Mouse (Mus musculus) fat pad, adult 2 months (tissue): ENCODE results near the gene Bag3.
"Not testable (repeated sequence)": the region's sequence is repeated elsewhere in the genome, so short reads cannot be mapped to it uniquely, and the experiment has no call there.

Experiments
- DNase-seq: peaks from one replicate; pipeline ENCODE4 v3.0.0-alpha.2; 2011; ENCODE audit warnings: low read depth, low spot score; ENCODE audit errors: extremely low read depth

Gene Bag3

DNA sequence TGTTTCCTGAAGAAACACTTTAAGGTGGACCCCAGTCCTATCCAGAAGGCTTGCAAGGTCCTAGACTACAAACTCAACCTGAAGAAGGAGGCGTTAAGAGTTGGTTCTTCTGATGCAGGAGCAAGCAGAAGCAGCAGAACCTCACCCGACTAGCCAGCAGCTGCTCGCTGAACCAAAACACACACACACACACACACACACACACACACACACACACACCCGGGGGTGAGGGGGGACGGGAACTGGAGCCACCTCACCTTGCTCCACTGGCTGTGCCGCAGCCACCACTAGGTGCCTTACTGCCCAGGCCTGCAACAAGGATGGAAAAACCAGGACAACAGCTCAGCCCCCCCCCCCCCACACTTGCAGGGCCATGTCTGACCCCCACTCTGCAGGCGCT is 42.9 kb downstream of the Bag3 start:
- DNase-seq, result no peak

GRCm38 (mm10) chr7:128567561-128568244 is 44.3 kb downstream of the Bag3 start:
- DNase-seq, result no peak

DNA sequence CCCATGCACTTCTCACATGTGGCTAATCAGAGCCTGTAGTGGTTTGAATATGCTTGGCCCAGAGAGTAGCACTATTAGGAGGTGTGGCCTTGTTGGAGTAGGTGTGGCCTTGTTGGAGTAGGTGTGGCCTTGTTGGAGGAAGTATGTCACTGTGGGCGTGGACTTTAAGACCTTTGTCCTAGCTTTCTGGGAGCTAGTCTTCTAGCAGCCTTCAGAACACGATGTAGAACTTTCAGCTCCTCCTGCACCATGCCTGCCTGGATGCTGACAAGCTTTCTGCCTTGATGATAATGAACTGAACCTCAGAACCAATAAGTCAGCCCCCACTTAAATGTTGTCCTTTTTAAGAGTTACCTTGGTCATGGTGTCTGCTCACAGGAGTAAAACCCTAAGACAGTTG is 46.0 kb downstream of the Bag3 start:
- DNase-seq, result not testable (repeated sequence)

- DNase-seq, result no peak
Observed at GRCm38 (mm10) chr7:128569987-128570656, 46.7 kb downstream of the Bag3 start.

- DNase-seq, result not testable (repeated sequence)
Observed at GRCm38 (mm10) chr7:128570657-128571056, 47.2 kb downstream of the Bag3 start.

DNA sequence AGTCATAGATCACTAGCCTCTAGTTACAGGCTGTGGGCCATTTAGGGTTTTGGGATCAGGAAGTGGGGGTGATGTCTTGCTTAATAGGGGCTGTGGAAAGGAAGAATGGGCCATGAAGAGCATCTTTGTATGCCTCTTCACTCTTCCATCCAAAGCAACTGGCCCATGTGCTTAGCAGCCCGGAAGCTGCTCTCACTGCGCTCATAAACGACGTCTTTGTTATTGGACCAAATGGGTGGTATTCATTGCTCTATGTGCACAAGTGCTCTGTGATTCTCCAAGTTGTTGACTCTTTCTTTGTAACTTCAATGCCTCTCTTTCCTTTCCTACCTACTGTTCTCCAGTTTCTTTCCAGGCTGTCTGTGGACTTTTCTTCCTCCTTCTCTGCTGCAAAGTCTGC is 48.6 kb downstream of the Bag3 start:
- no peak for DNase-seq

DNA sequence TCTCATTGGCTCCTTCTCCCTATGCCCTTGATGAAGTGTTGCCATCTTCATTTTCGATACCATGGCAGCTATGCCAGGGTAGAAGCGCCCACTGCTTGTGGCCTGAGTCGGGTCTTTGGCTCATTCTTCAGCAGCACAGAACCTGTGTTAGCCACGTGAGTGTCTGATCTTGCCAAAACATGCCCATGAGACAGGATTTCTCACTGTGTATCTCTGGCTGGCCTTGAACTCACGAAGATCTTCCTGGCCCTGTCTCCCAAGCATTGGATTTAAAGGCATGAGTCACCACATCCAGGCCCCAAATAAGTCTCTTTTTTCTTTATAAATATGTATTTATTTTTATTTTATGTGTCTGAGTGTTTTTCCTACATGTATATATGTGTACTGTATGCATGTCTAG is 51.8 kb downstream of the Bag3 start:
- no peak for DNase-seq

GRCm38 (mm10) chr7:128575794-128576193 is 52.4 kb downstream of the Bag3 start:
- no peak for DNase-seq

GRCm38 (mm10) chr7:128577607-128578006 is 54.2 kb downstream of the Bag3 start:
- DNase-seq, result no peak

GRCm38 (mm10) chr7:128578199-128578945 is 55.0 kb downstream of the Bag3 start:
- no peak for DNase-seq

GRCm38 (mm10) chr7:128579381-128579780 is 56.0 kb downstream of the Bag3 start:
- no peak for DNase-seq

DNA sequence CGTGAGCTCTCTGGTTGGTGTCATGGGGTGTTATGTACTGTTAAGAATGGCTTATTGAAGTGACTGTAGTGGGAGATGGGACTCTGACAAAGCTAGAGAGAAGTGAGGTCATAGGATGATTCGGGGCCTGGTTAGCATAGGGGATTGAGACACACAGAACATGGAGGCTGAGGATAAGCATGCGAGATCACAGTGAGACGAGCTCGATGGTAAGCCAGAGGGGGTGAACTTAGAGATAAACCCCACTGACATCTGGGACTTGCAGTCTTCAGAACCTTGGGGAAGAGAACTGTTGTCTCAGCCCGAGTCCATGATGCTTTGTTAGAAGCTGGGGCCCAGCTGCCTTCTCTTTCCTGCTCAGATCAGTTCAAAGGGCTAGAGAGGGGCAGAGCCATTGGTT is 56.9 kb downstream of the Bag3 start:
- DNase-seq, result no peak

DNA sequence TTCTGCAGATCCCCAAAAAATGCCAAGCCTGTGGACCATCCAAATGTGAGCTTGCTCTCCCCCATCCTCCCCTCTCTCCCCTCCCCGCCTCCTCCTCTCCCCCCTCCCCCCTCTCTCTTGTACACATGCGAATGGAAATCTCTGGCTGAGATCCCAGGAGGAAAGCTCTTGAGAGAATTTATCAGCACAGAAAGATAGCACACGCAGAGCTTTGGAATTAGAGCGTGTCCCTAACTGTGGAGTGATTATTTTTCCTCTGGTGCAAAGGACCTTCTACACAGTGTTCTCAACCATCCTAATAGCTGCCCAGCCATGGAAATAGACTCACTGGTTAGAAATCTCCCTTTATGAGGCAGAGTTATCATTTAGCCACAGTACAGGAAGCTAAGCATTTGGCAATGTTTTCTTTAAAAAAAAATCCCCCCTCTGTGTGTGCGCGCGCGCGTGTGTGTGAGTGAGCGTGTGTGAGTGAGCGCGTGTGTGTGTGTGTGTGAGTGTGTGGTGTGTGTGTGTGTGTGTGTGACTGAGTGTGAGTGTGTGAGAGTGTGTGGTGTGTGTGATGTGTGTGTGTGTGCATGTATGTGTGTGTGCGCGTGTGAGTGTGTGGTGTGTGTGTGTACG is 58.6 kb downstream of the Bag3 start:
- no peak for DNase-seq

GRCm38 (mm10) chr7:128583213-128583948 is 60.0 kb downstream of the Bag3 start:
- DNase-seq, result no peak

- no peak for DNase-seq
Observed at GRCm38 (mm10) chr7:128587334-128587933, 64.0 kb downstream of the Bag3 start.

DNA sequence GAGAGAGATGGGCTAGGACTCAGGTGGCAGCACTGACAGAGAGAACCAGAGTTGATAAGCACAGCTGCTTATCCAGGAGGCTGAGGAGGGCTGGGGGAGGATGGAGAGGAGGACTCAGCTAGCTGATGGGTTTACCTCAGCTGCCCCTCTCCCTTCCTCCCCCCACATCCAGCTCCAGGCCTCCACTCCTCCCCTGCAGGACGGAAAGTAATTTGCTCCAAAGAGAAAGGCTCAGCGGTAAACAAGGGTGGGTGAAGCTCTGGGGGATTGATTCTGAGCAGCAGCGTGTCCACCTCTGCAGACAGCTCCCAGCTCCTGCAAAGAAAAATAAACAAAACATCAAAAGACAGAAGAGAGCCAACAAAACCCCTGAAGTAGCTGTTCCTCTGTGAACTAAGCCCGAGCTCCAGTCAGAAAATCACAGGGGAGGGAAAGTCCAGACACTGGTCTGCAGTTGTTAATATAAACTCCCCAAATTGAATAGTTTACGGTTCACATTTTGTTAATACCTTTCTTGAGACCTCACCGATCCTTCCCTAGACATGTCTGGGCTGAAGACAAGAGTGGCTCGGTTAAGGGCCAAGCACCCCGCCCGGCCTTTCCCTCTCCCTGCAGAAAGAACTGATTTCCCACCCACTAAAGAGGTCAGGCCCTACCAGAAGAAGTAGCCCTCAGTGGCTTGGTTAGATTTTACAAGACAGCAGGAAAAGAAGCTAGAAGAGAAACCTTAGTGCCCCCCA is 68.1 kb downstream of the Bag3 start:
- DNase-seq, result no peak

DNA sequence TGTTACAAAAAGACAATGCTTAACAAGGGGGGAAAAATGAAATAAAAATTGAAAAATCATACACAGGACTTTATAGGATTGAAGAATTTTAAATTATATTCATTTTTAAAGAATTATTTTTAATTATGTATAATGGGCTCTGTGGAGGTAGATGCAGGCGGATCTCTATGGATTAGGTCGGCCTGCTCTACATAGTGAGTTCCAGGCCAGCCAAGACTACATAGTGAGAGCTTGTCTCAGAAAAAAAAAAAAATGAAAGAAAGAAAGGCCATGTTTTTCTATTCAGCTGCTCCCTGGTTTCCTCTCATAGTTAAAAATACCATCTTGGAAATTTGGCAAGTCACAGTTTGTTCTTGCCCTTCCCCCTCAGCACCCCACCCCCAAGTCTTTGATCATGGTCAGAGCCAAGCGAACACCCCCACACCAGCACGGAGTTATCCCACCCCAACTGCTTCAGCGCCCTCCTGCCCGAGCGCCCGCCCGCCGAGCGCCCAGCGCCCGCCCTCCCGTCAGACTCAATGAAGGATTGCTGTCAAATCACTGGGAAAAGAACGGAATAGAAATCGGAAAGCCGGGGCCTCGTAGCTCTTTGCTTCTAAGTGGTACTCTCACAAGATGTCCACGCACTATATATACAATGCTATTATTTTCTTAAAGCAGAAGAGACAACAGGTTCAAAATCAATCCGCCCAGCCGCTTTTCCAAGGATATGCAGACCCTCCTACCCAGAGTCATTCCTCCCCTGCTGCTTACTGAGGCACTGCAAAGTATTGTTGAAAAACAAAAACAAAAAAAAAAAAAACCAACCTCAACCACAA is 68.9 kb downstream of the Bag3 start:
- no peak for DNase-seq

- DNase-seq, result no peak
Observed at GRCm38 (mm10) chr7:128592936-128593241, 69.5 kb downstream of the Bag3 start.

GRCm38 (mm10) chr7:128596274-128596673 is 72.9 kb downstream of the Bag3 start:
- DNase-seq, result no peak
